Mouse (Mus musculus) brown adipose tissue, adult 24 weeks (tissue): ENCODE measurements around the gene Emp2. TPM values are rescaled to one million over a fixed set of nuclear protein-coding genes. Genes with fewer than 3 reads are reported as not detected.
A peak's percentile ranks its signal among the peaks of the same experiment; 100 is the strongest.

Experiments
- H3K27ac ChIP-seq: fragments of 200-500 bp; replicated peaks from 2 replicates; pipeline ENCODE4 v1.5.1; 2012; ENCODE audit warnings: low read depth, mild to moderate bottlenecking, low read length
- H3K4me1 ChIP-seq: fragments of 200-500 bp; 2 replicates; pipeline ENCODE4 v1.6.1; 2012; ENCODE audit warnings: low read length, mixed read lengths; ENCODE audit not compliant: control insufficient read depth, insufficient read depth, insufficient read length
- H3K4me3 ChIP-seq: fragments of 200-500 bp; 2 replicates; pipeline ENCODE4 v1.5.1; 2012; ENCODE audit warnings: low read depth, mild to moderate bottlenecking, low read length, moderate library complexity; ENCODE audit not compliant: insufficient read depth
- polyA plus RNA-seq: library from polyadenylated mRNA; stranded (reverse); fragments of >200 nt; gene quantifications from 2 replicates; pipeline ENCODE4 v1.2.4, GENCODE M21; 2012; ENCODE audit not compliant: missing spikeins, insufficient read depth, insufficient read length

The Emp2 gene
- 4.8 and 4.9 TPM in 2 replicates for polyA plus RNA-seq

DNA sequence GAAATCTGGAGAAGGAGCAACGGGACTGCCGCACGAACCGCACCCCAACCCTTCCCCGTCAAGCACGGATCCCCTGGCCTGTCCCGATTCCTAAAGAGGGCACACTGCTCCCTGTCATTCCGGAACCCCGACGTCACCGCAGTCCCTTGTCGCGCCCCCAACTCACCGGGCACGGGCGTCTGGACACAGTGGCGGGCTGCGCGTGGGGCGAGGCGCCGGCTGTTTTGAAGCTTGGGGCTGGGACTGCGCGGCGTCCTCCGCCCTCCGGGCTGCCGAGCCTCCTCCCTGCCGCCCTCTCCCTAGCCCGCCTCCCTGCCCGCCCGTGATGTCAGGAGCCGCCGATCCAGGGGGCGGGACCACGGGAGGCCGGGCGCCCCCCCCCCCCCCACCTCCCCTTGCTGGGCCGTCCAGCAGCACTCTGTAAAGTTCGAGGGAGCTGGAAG, at the start of gene Emp2:
TSS of gene Emp2 (minus strand) at position 323 of the 443 bp plus-strand sequence.
- Histone ChIP-seq H3K4me3 (peak within 1 kb of the TSS; percentile 75), H3K4me1 (no peaks in the 10 kb centered on the region), H3K27ac (no peak within 1 kb of the TSS)

- Histone ChIP-seq H3K4me3 (no peak overlapping the region), H3K4me1 (no peaks in the 10 kb centered on the region), H3K27ac (no peak overlapping the region)
These were observed 49.3 kb upstream of the Emp2 start for GRCm38 (mm10) chr16:10363061-10363460.

DNA sequence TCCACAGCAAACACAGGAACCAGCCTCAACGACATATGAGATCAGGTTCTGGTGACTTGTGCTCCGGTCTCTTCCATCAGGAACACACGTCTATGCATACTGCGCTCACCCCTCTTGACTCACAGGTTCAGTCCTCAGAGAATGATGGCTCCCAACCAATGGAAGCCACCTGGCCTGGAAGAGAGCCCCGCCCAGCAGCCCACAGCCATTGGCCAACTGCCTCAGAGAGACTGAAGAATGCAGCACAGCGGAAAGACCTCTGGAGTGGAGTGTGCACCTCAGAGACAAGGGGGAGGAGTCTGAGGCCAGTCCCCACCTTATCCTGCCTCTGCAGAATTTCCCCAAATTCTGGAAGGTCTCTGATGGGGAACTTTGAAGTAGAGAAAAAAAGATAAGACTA, 45.5 kb upstream of the Emp2 start:
- no peaks in the 10 kb centered on the region for H3K4me1 ChIP-seq
- no peak overlapping the region for H3K4me3 ChIP-seq
- no peak overlapping the region for H3K27ac ChIP-seq

- Histone ChIP-seq H3K4me3 (no peak overlapping the region), H3K4me1 (no peaks in the 10 kb centered on the region), H3K27ac (no peak overlapping the region)
These were observed 44.5 kb upstream of the Emp2 start for GRCm38 (mm10) chr16:10358010-10358934.

DNA sequence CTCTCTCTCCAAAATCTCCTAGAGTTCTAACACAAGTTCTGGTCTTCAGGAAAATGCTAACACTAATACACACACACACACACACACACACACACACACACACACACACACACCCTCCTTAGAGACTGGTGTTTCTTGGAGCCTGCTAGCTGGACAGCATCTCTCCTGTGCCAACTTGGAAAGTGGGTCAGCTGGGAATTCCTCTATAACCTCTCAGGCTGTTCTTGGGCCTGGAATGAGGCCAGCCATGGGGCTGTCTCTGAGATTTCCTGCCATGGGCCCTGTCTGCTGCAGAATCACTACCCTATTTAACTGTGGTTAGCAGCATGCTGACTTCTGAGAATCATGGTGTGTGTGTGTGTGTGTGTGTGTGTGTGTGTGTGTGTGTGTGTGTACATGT, 41.2 kb upstream of the Emp2 start:
- no peaks in the 10 kb centered on the region for H3K4me1 ChIP-seq
- no peak overlapping the region for H3K4me3 ChIP-seq
- H3K27ac ChIP-seq = no peak overlapping the region

DNA sequence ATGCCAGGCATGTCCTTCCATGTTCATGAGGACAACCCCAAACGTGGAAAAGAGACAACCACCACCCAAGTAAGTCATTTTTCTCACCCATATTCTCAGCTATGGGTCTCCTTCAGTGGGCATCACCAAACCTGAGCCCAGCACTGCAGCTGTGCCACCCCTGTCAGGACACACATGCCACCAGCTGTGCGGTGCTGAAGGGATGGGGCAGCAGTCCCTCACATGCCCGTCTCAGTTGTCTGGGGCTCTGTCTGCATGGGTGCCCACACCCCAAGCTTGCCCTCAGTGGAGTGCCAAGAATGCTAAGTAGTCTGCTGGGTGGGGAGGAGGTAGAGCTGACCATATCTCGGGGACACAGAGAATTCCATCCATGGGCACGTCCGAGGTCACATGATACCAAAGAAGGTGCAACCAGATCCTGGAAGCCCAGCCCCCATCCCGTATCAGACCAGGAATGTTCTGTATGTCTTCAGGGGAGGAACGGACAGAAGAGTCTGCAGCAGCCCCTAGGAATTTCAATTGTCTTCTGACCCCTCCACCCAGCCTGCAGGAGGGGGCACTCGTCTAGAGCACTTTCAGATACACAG, 37.4 kb upstream of the Emp2 start:
- H3K27ac ChIP-seq = no peak overlapping the region
- H3K4me3 ChIP-seq = no peak overlapping the region
- H3K4me1 ChIP-seq = no peaks in the 10 kb centered on the region

DNA sequence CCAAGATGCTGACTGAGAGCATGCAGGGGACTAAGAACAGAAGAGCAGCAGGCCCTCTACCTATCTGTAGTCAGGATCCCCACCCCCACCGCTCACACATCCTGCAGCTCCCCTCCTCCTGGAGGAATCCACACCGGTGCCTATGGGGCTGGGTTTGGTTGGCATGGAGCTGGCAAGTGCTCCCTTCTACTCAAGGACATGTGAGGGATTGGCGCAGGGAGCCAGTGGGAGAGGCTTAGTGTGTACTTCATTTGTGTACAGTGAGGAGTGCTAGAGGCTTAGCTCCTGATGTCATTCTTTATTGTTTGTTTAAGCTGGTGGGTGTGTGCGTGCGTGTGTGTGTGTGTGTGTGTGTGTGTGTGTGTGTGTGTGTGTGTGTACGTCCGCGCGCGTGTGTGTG, 36.1 kb upstream of the Emp2 start:
- Histone ChIP-seq H3K27ac (no peak overlapping the region), H3K4me3 (no peak overlapping the region), H3K4me1 (no peaks in the 10 kb centered on the region)

- Histone ChIP-seq H3K4me1 (no peaks in the 10 kb centered on the region), H3K27ac (no peak overlapping the region)
These were observed 35.7 kb upstream of the Emp2 start for GRCm38 (mm10) chr16:10349436-10349835.

DNA sequence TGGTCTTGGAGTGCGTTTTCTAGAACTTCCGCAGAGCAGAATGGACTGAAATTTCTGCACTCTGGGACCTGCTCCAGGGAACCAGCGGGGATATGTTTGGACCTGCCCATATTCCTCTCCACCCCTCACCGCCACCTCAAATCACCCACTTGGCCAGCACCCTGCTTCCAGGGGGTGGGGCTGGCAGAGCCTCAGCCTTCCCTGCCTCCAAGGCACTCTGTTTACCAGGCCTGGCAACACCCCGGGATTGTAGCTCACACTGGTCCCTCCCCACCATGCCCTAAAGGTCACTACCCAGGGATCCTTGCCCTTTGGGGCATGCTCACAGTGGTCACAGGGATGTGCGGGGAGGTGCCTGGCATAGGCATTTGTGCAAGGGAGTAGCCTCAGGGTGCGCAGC, 33.8 kb upstream of the Emp2 start:
- no peak overlapping the region for H3K27ac ChIP-seq
- no peaks in the 10 kb centered on the region for H3K4me1 ChIP-seq
- H3K4me3 ChIP-seq = no peak overlapping the region

More at GRCm38 (mm10) chr16:10349436-10349835, 35.7 kb upstream of the Emp2 start:
- H3K4me3 ChIP-seq = no peak overlapping the region

GRCm38 (mm10) chr16:10341110-10341509, 27.3 kb upstream of the Emp2 start:
- Histone ChIP-seq H3K27ac (no peak overlapping the region), H3K4me1 (no peaks in the 10 kb centered on the region), H3K4me3 (no peak overlapping the region)

- Histone ChIP-seq H3K4me3 (no peak overlapping the region), H3K27ac (no peak overlapping the region), H3K4me1 (no peaks in the 10 kb centered on the region)
These were observed 26.2 kb upstream of the Emp2 start for GRCm38 (mm10) chr16:10339930-10340329.

- no peak overlapping the region for H3K27ac ChIP-seq
- no peak overlapping the region for H3K4me3 ChIP-seq
- no peaks in the 10 kb centered on the region for H3K4me1 ChIP-seq
These were observed 24.8 kb upstream of the Emp2 start for GRCm38 (mm10) chr16:10338601-10339000.

DNA sequence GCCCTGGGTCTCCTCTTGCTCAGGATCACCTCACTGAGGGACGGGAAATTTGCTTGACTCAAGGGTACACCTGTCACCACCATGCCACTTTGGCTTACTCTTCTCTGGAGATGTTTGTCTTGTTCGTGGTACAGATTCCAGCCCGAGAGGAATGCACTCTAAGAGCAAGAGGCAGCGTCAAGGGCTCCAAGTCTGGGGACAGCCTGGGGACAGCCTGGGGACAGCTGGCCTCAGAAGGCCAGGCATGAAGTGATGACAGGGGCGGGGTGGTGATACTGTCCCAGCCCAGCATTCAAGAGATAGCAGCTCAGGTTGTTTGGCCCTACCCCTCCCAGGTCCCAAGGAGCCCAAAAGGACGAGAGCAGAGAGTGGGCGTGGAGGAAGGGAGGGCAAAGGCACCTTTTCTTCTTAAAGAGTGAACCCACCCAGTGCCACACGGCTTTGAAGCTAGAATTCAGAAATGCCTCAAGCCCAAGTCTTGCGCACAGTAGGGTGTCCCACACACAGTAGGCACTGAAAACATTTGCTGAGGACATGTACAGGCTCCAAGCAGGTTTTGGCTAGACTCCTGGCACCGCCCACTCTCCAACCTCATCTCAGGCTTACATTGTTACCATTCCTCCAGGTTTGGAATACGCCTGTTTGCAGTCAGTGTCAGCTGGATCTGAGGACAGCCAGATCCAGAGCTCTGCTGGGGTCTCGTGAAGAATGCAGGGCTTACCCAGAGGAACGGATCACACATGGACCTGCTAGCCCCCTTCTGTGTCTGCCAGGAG, 23.8 kb upstream of the Emp2 start:
- H3K27ac ChIP-seq = no peak overlapping the region

GRCm38 (mm10) chr16:10336454-10337421, 23.0 kb upstream of the Emp2 start:
- no peaks in the 10 kb centered on the region for H3K4me1 ChIP-seq
- H3K27ac ChIP-seq = no peak overlapping the region
- no peak overlapping the region for H3K4me3 ChIP-seq

More for the DNA sequence above, 23.8 kb upstream of the Emp2 start:
- Histone ChIP-seq H3K4me3 (no peak overlapping the region), H3K4me1 (no peaks in the 10 kb centered on the region)
